Mouse (Mus musculus): ENCODE results near the gene H2-DMb1. TPM values are rescaled to one million over a fixed set of nuclear protein-coding genes. Genes with fewer than 3 reads are reported as not detected.

H2-DMb1 gene
- 0.54 and 0.62 TPM in 2 replicates for polyA plus RNA-seq (2015; fragmentation: Nextera tagmentation; extraction: Ambion mirVana)

GRCm38 (mm10) chr17:34152923-34153322 lies at the start of gene H2-DMb1:
H2-DMb1 (plus strand) TSS chr17:34153072.
- Histone ChIP-seq H3K36me3 (no peaks in the 10 kb centered on the region), H3K9me3 (replicated peaks) (no peaks in the 10 kb centered on the region), H3K9ac (no peak within 1 kb of the TSS), H3K27ac (no peak within 1 kb of the TSS), H3K4me3 (replicated peaks) (no peak within 1 kb of the TSS), H3K4me2 (no peak within 1 kb of the TSS), H3K27me3 (no peaks in the 10 kb centered on the region), H3K4me1 (replicated peaks) (no peaks in the 10 kb centered on the region)
- 48% methylated on average over 4 of the region's 4 CpGs for WGBS (ENCODE audit: insufficient replicate concordance)
- DNase-seq = no peak
- no peak for ATAC-seq (ENCODE audit: low read depth)

- Histone ChIP-seq H3K36me3 (peaks cover 10% of the 10 kb centered on the region), H3K27ac (no peak overlapping the region), H3K27me3 (peaks cover 5% of the 10 kb centered on the region; the same call in 1 of the 2 replicates), H3K4me2 (no peak overlapping the region), H3K9me3 (replicated peaks) (no peaks in the 10 kb centered on the region), H3K4me3 (replicated peaks) (no peak overlapping the region), H3K4me1 (replicated peaks) (peaks cover 4% of the 10 kb centered on the region; the same call in 1 of the 2 replicates), H3K9ac (no peak overlapping the region)
- ATAC-seq (ENCODE audit: low read depth) = no peak
- WGBS (ENCODE audit: insufficient replicate concordance) = 75% methylated on average over 9 of the region's 9 CpGs
- no peak for DNase-seq
Observed at GRCm38 (mm10) chr17:34104804-34105203, 48.1 kb upstream of the H2-DMb1 start.

- Histone ChIP-seq H3K4me1 (replicated peaks) (peaks cover 3% of the 10 kb centered on the region; the same call in 1 of the 2 replicates), H3K9me3 (replicated peaks) (no peaks in the 10 kb centered on the region), H3K4me3 (replicated peaks) (no peak overlapping the region), H3K27me3 (no peaks in the 10 kb centered on the region), H3K9ac (no peak overlapping the region), H3K27ac (no peak overlapping the region), H3K4me2 (no peak overlapping the region), H3K36me3 (peaks cover 27% of the 10 kb centered on the region)
- 64% methylated on average over 7 of the region's 7 CpGs for WGBS (ENCODE audit: insufficient replicate concordance)
- ATAC-seq (ENCODE audit: low read depth) (no peak), DNase-seq (no peak)
Observed at GRCm38 (mm10) chr17:34106555-34106954, 46.3 kb upstream of the H2-DMb1 start.

- WGBS (ENCODE audit: insufficient replicate concordance) = 75% methylated on average over 7 of the region's 7 CpGs
- no peak for DNase-seq
Observed at GRCm38 (mm10) chr17:34107109-34107867, 45.6 kb upstream of the H2-DMb1 start.

GRCm38 (mm10) chr17:34108460-34108859 lies 44.4 kb upstream of the H2-DMb1 start:
- H3K36me3 ChIP-seq = peaks cover 46% of the 10 kb centered on the region
- 79% methylated on average over 5 of the region's 6 CpGs for WGBS (ENCODE audit: insufficient replicate concordance)
- H3K9ac ChIP-seq = no peak overlapping the region
- H3K9me3 ChIP-seq (replicated peaks) = no peaks in the 10 kb centered on the region
- no peak overlapping the region for H3K4me2 ChIP-seq
- no peak for DNase-seq
- no peak overlapping the region for H3K4me3 ChIP-seq (replicated peaks)
- no peaks in the 10 kb centered on the region for H3K27me3 ChIP-seq
- ATAC-seq (ENCODE audit: low read depth) = no peak
- H3K27ac ChIP-seq = no peak overlapping the region
- H3K4me1 ChIP-seq (replicated peaks) = no peaks in the 10 kb centered on the region

More at GRCm38 (mm10) chr17:34107109-34107867, 45.6 kb upstream of the H2-DMb1 start:
- Histone ChIP-seq H3K9ac (no peak overlapping the region), H3K27me3 (no peaks in the 10 kb centered on the region), H3K4me3 (replicated peaks) (no peak overlapping the region), H3K36me3 (peaks cover 34% of the 10 kb centered on the region), H3K9me3 (replicated peaks) (no peaks in the 10 kb centered on the region), H3K4me2 (no peak overlapping the region), H3K4me1 (replicated peaks) (no peaks in the 10 kb centered on the region), H3K27ac (no peak overlapping the region)
- ATAC-seq (ENCODE audit: low read depth) = no peak

- Histone ChIP-seq H3K4me1 (replicated peaks) (0 out of 2 replicates have a peak, but pooled peaks cover 4% of the 10 kb centered on the region), H3K9ac (no peak overlapping the region), H3K4me3 (replicated peaks) (no peak overlapping the region), H3K9me3 (replicated peaks) (no peaks in the 10 kb centered on the region), H3K4me2 (no peak overlapping the region), H3K27me3 (no peaks in the 10 kb centered on the region), H3K27ac (0 out of 2 replicates have a peak overlapping the region, but pooled peaks have one; percentile 24), H3K36me3 (peaks cover 54% of the 10 kb centered on the region)
- no peak for DNase-seq
- ATAC-seq (ENCODE audit: low read depth) = no peak
- 76% methylated on average over 14 of the region's 14 CpGs for WGBS (ENCODE audit: insufficient replicate concordance)
Observed at GRCm38 (mm10) chr17:34109038-34109805, 43.6 kb upstream of the H2-DMb1 start.

GRCm38 (mm10) chr17:34109806-34110195 lies 43.1 kb upstream of the H2-DMb1 start:
- Histone ChIP-seq H3K36me3 (peaks cover 59% of the 10 kb centered on the region), H3K4me1 (replicated peaks) (0 out of 2 replicates have a peak, but pooled peaks cover 7% of the 10 kb centered on the region)
- WGBS (ENCODE audit: insufficient replicate concordance) = 63% methylated on average over 3 of the region's 3 CpGs

GRCm38 (mm10) chr17:34110309-34110708 lies 42.6 kb upstream of the H2-DMb1 start:
- H3K27ac ChIP-seq = no peak overlapping the region
- ATAC-seq (ENCODE audit: low read depth) = no peak

More at GRCm38 (mm10) chr17:34109806-34110195, 43.1 kb upstream of the H2-DMb1 start:
- no peak for ATAC-seq (ENCODE audit: low read depth)
- no peak overlapping the region for H3K4me3 ChIP-seq (replicated peaks)
- H3K27ac ChIP-seq = no peak overlapping the region
- H3K27me3 ChIP-seq = no peaks in the 10 kb centered on the region
- H3K9me3 ChIP-seq (replicated peaks) = no peaks in the 10 kb centered on the region
- H3K9ac ChIP-seq = no peak overlapping the region
- no peak overlapping the region for H3K4me2 ChIP-seq
- no peak for DNase-seq

GRCm38 (mm10) chr17:34114114-34114513 lies 38.8 kb upstream of the H2-DMb1 start:
- no peak for ATAC-seq (ENCODE audit: low read depth)

More at GRCm38 (mm10) chr17:34110309-34110708, 42.6 kb upstream of the H2-DMb1 start:
- WGBS (ENCODE audit: insufficient replicate concordance) = 75% methylated on average over 8 of the region's 8 CpGs
- H3K4me3 ChIP-seq (replicated peaks) = no peak overlapping the region
- peaks cover 65% of the 10 kb centered on the region for H3K36me3 ChIP-seq
- H3K4me1 ChIP-seq (replicated peaks) = 0 out of 2 replicates have a peak, but pooled peaks cover 11% of the 10 kb centered on the region
- no peak overlapping the region for H3K4me2 ChIP-seq
- no peaks in the 10 kb centered on the region for H3K27me3 ChIP-seq
- no peak for DNase-seq
- no peak overlapping the region for H3K9ac ChIP-seq
- H3K9me3 ChIP-seq (replicated peaks) = no peaks in the 10 kb centered on the region

GRCm38 (mm10) chr17:34116736-34117370 lies 36.0 kb upstream of the H2-DMb1 start:
- Histone ChIP-seq H3K4me2 (peak overlapping the region; percentile 92), H3K9ac (peak overlapping the region; percentile 99), H3K9me3 (replicated peaks) (no peaks in the 10 kb centered on the region), H3K27ac (peak overlapping the region; percentile 15), H3K27me3 (no peaks in the 10 kb centered on the region), H3K4me3 (replicated peaks) (peak overlapping the region; percentile 100), H3K36me3 (peaks cover 71% of the 10 kb centered on the region), H3K4me1 (replicated peaks) (peaks cover 40% of the 10 kb centered on the region)
- DNase-seq (no peak), ATAC-seq (ENCODE audit: low read depth) (no peak)
- 54% methylated on average over 7 of the region's 7 CpGs for WGBS (ENCODE audit: insufficient replicate concordance)

More at GRCm38 (mm10) chr17:34114114-34114513, 38.8 kb upstream of the H2-DMb1 start:
- Histone ChIP-seq H3K9me3 (replicated peaks) (no peaks in the 10 kb centered on the region), H3K36me3 (peaks cover 98% of the 10 kb centered on the region), H3K27ac (no peak overlapping the region), H3K27me3 (no peaks in the 10 kb centered on the region), H3K4me2 (no peak overlapping the region), H3K4me1 (replicated peaks) (peaks cover 31% of the 10 kb centered on the region), H3K9ac (no peak overlapping the region), H3K4me3 (replicated peaks) (no peak overlapping the region; the same call in 1 of the 2 replicates)
- WGBS (ENCODE audit: insufficient replicate concordance) = 95% methylated on average over 7 of the region's 7 CpGs
- DNase-seq = no peak
